Mouse (Mus musculus) stomach, postnatal 0 days (tissue): ENCODE measurements around the gene Polr3gl. TPM values are rescaled to one million over a fixed set of nuclear protein-coding genes. Genes with fewer than 3 reads are reported as not detected.

Experiments used
- ATAC-seq: fragments of 200-750 bp; cut with Nextera tagmentation; 2 replicates; pipeline ENCODE4 v1.8.0; 2017; ENCODE audit not compliant: low FRiP score, low TSS enrichment
- DNase-seq: peaks from one replicate; pipeline ENCODE4 v3.0.0-alpha.2; 2016; ENCODE audit warnings: low spot score
- H3K27ac ChIP-seq: fragments of 300-500 bp; sonication (generic); replicated peaks from 2 replicates; pipeline ENCODE4 v1.5.1; 2014; ENCODE audit warnings: mild to moderate bottlenecking, control low read depth
- H3K27me3 ChIP-seq: fragments of 300-500 bp; sonication (generic); 2 replicates; pipeline ENCODE4 v1.6.1; 2014; ENCODE audit warnings: low read length; ENCODE audit not compliant: control insufficient read depth, insufficient read depth
- H3K36me3 ChIP-seq: fragments of 300-500 bp; sonication (generic); 2 replicates; pipeline ENCODE4 v1.6.1; 2014; ENCODE audit warnings: low read length, mixed read lengths; ENCODE audit not compliant: control insufficient read depth, insufficient read depth
- H3K4me1 ChIP-seq: fragments of 300-500 bp; sonication (generic); replicated peaks from 2 replicates; pipeline ENCODE4 v1.6.1; 2014; ENCODE audit warnings: antibody characterized with exemption; ENCODE audit not compliant: control insufficient read depth, insufficient read depth
- H3K4me2 ChIP-seq: fragments of 300-500 bp; sonication (generic); replicated peaks from 2 replicates; pipeline ENCODE4 v1.6.1; 2014; ENCODE audit warnings: low read depth, mild to moderate bottlenecking, control low read depth, moderate library complexity
- H3K4me3 ChIP-seq: fragments of 300-500 bp; sonication (generic); 2 replicates; pipeline ENCODE4 v1.5.1; 2014; ENCODE audit warnings: low read depth, low read length, control low read depth
- H3K9ac ChIP-seq: fragments of 300-500 bp; sonication (generic); 2 replicates; pipeline ENCODE4 v1.6.1; 2014; ENCODE audit warnings: mild to moderate bottlenecking, low read length, control low read depth, mixed read lengths
- H3K9me3 ChIP-seq: fragments of 300-500 bp; sonication (generic); 2 replicates; pipeline ENCODE4 v1.6.1; 2016; ENCODE audit warnings: low read length; ENCODE audit not compliant: control insufficient read depth
- CTCF ChIP-seq: IDR thresholded peaks from 2 replicates; pipeline ENCODE4 v1.5.1; 2016; ENCODE audit warnings: antibody characterized with exemption, low read depth, mild to moderate bottlenecking, moderate library complexity
- EP300 ChIP-seq: optimal IDR thresholded peaks from 2 replicates; pipeline ENCODE3; 2016; ENCODE audit warnings: antibody characterized with exemption
- WGBS: fragments of 180-500 bp; shearing (Covaris S2); extraction: QIAGEN DNeasy Blood & Tissue Kit; methylation state at CpG from one replicate; pipeline ENCODE4 v1.1.7; 2014; 5-methylcytosine and 5-hydroxymethylcytosine counted together
- polyA plus RNA-seq: library from polyadenylated mRNA; unstranded; fragments of >200 nt; fragmentation: Nextera tagmentation; extraction: Ambion mirVana; gene quantifications from 2 replicates; pipeline ENCODE4 v1.2.1, GENCODE M21; 2015

The Polr3gl gene
- polyA plus RNA-seq, 1 experiment from 2014 or later = 16.1 TPM

GRCm38 (mm10) chr3:96547389-96547960, 46.5 kb downstream of the Polr3gl start:
- H3K4me2 ChIP-seq = no peak overlapping the region
- no peaks in the 10 kb centered on the region for H3K36me3 ChIP-seq
- 8% methylated on average over 14 of the region's 14 CpGs for WGBS
- no peaks in the 10 kb centered on the region for H3K27me3 ChIP-seq
- ATAC-seq (peak; percentile 28; the same call in 1 of the 2 replicates), DNase-seq (peak; percentile 81)
- no peak overlapping the region for H3K4me3 ChIP-seq
- no peak overlapping the region for H3K27ac ChIP-seq
- H3K9ac ChIP-seq = no peak overlapping the region
- H3K9me3 ChIP-seq = no peaks in the 10 kb centered on the region
- no peaks in the 10 kb centered on the region; the same call in none of the 2 replicates for H3K4me1 ChIP-seq
- TF ChIP-seq EP300 (no peak), CTCF (peak; percentile 90)

DNA sequence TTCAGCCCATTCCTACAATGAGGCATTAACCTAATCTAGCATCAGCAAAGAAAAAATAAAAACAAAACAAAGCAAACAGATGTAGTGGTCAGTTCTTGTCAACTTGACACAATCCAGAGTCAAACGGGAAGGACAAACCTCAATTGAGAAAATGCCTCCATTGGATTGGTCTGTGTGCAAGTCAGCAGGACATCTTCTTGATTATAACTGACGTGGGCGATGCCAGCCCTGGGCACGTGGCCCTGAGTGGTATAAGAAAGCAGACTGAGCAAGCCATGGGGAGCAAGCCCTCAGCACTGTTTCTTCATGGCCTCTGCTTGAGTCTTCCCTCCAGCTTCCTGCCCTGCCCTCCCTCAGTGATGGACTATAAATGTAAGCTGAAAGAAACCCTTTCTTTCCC, 47.1 kb downstream of the Polr3gl start:
- H3K9ac ChIP-seq = no peak overlapping the region
- no peaks in the 10 kb centered on the region for H3K36me3 ChIP-seq
- no peak for ATAC-seq
- no peak overlapping the region for H3K4me3 ChIP-seq
- TF ChIP-seq EP300 = no peak
- TF ChIP-seq CTCF = no peak
- 53% methylated on average over 4 of the region's 4 CpGs for WGBS
- no peak overlapping the region for H3K4me2 ChIP-seq
- H3K27ac ChIP-seq = no peak overlapping the region
- no peak for DNase-seq
- no peaks in the 10 kb centered on the region; the same call in none of the 2 replicates for H3K4me1 ChIP-seq
- no peaks in the 10 kb centered on the region for H3K27me3 ChIP-seq
- H3K9me3 ChIP-seq = no peaks in the 10 kb centered on the region

GRCm38 (mm10) chr3:96545565-96545964, 48.4 kb downstream of the Polr3gl start:
- Histone ChIP-seq H3K4me1 (no peaks in the 10 kb centered on the region), H3K9me3 (no peaks in the 10 kb centered on the region), H3K36me3 (no peaks in the 10 kb centered on the region), H3K27ac (no peak overlapping the region), H3K27me3 (no peaks in the 10 kb centered on the region), H3K9ac (no peak overlapping the region), H3K4me2 (no peak overlapping the region), H3K4me3 (no peak overlapping the region)
- 30% methylated on average over 1 of the region's 1 CpGs for WGBS
- DNase-seq (no peak), ATAC-seq (no peak)
- no peak for TF ChIP-seq EP300
- TF ChIP-seq CTCF = peak; percentile 67

DNA sequence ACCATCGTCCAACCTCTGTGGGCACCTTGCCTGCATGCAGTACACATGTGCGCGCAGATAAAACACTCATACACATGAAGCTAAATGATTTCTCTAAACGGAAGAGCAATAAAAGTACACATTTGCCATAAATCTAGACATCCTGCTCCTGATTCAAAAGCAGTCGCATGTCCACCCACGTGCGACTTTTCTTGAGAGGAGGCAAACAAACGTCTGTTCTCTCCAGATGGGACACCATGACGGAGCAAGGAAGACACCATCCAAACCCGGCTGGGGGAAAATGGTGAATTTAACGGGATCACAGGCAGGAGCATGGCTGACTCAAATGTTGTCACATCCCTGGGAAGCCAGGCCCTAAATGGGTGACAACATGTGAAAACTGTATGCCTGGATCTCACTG, 50.6 kb downstream of the Polr3gl start:
- Histone ChIP-seq H3K27ac (no peak overlapping the region), H3K27me3 (no peaks in the 10 kb centered on the region), H3K4me1 (no peaks in the 10 kb centered on the region), H3K36me3 (no peaks in the 10 kb centered on the region), H3K4me2 (no peak overlapping the region), H3K4me3 (no peak overlapping the region), H3K9me3 (no peaks in the 10 kb centered on the region), H3K9ac (no peak overlapping the region)
- ATAC-seq (no peak), DNase-seq (no peak)
- no peak for TF ChIP-seq EP300
- no peak for TF ChIP-seq CTCF
- 82% methylated on average over 11 of the region's 11 CpGs for WGBS

DNA sequence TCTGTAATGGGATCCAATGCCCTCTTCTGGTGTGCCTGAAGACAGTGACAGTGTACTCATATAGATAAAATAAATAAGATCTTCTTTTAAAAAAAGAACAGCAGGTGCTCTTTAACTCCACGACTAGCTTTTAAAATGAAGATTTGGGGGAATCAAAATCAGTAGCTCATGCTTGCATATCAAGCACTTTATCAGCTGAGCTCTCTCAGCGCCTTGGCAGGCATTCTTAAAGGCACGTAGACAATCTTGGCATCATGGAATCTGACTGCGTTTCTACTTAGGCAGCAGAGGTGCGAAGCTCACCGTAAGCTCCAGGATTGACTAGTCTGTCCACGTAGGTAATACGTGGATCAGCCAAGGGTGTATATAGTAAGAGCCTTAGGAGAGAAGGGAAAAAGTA, 51.4 kb downstream of the Polr3gl start:
- Histone ChIP-seq H3K36me3 (no peaks in the 10 kb centered on the region), H3K9ac (no peak overlapping the region), H3K4me2 (no peak overlapping the region), H3K27me3 (no peaks in the 10 kb centered on the region), H3K27ac (no peak overlapping the region), H3K9me3 (no peaks in the 10 kb centered on the region), H3K4me1 (no peaks in the 10 kb centered on the region), H3K4me3 (no peak overlapping the region)
- DNase-seq (no peak), ATAC-seq (no peak)
- no peak for TF ChIP-seq EP300
- TF ChIP-seq CTCF = no peak
- 68% methylated on average over 8 of the region's 8 CpGs for WGBS

- no peak for TF ChIP-seq EP300
- peak; percentile 68 for TF ChIP-seq CTCF
- ATAC-seq = 0 out of 2 replicates have a peak, but pooled peaks have one; percentile 36
- Histone ChIP-seq H3K27ac (no peak overlapping the region), H3K9ac (no peak overlapping the region), H3K9me3 (no peaks in the 10 kb centered on the region), H3K4me3 (no peak overlapping the region), H3K4me2 (no peak overlapping the region), H3K4me1 (no peaks in the 10 kb centered on the region), H3K36me3 (no peaks in the 10 kb centered on the region), H3K27me3 (no peaks in the 10 kb centered on the region)
- no peak for DNase-seq
- WGBS = 25% methylated on average over 14 of the region's 14 CpGs
Measured at GRCm38 (mm10) chr3:96541328-96542078, 52.5 kb downstream of the Polr3gl start.
